ENCODE assay signal across 22 mouse cellular contexts in the genomic region with DNA sequence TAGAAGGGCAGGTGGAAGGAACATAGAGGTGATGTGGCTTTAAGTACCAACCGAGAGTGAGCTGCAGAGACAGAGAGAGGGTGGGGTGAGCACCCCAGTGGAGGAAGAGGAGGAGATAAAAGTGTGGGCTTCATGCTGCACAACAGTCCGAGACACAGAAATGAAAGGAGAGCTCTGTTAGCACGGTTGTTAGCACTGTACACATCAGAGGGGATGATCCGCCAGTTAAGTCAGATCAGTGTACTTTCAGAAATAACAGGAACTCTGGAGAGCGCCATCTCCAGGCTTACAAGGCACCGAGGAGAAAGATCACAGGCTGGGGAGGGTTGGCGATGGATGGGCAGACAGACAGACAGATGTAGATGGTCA. TPM values are rescaled to one million over a fixed set of nuclear protein-coding genes. Genes with fewer than 3 reads are reported as not detected.
DNase-seq lines count a peak whose midpoint lies in the region; ATAC-seq and TF ChIP-seq lines count a peak whose summit lies in the region.
"Had no signal": no experiment of that assay in that cellular context is flagged by ENCODE, and none has a peak within 500 bp of the region (broad histone marks: within the 10 kb centered on the region; RNA-seq: fewer than 3 reads in every experiment).

No protein-coding gene starts in this region.

- no peak for TF ChIP-seq CTCF in hindbrain, postnatal 0 days (IDR thresholded peaks at IDR 0.05; ENCODE audit: low read depth)
- TF ChIP-seq CTCF in stomach, postnatal 0 days (IDR thresholded peaks at IDR 0.05; ENCODE audit: low read depth), result no peak

- H3K4me1 ChIP-seq in neural tube, embryonic 12.5 days, result peaks cover 17% of the 10 kb centered on the region
- no peaks in the 10 kb centered on the region; the same call in 1 of the 2 replicates for H3K4me1 ChIP-seq in hindbrain, postnatal 0 days (ENCODE audit: insufficient read depth, low read length)
- no peaks in the 10 kb centered on the region for H3K4me1 ChIP-seq in stomach, postnatal 0 days (replicated peaks; ENCODE audit: control insufficient read depth, insufficient read depth)
- H3K4me1 ChIP-seq: forebrain, embryonic 13.5 days had no signal

- H3K36me3 ChIP-seq in neural tube, embryonic 12.5 days, result no peaks in the 10 kb centered on the region
- H3K36me3 ChIP-seq in hindbrain, postnatal 0 days (ENCODE audit: insufficient read depth, low read length), result no peaks in the 10 kb centered on the region
- H3K36me3 ChIP-seq in stomach, postnatal 0 days (ENCODE audit: control insufficient read depth, insufficient read depth, low read length), result no peaks in the 10 kb centered on the region

- no peak overlapping the region for H3K9ac ChIP-seq in neural tube, embryonic 12.5 days
- H3K9ac ChIP-seq in hindbrain, postnatal 0 days (replicated peaks; ENCODE audit: low read length), result no peak overlapping the region
- no peak overlapping the region for H3K9ac ChIP-seq in stomach, postnatal 0 days (ENCODE audit: low read length)
- H3K9ac ChIP-seq: forebrain, embryonic 13.5 days; liver, postnatal 0 days had no signal

- DNase-seq in heart, adult 11 months, result peak; percentile 68
- no peak for DNase-seq in heart, adult 9 months (ENCODE audit: low spot score in 2 of 2)
- no peak for DNase-seq in neural tube, embryonic 10.5 days (ENCODE audit: extremely low spot score, low spot score)
- no peak for DNase-seq in hindbrain, postnatal 0 days (ENCODE audit: low spot score)
- peak; percentile 6 for DNase-seq in stomach, postnatal 0 days (ENCODE audit: low spot score)
- DNase-seq in frontal cortex, postnatal 25 days (ENCODE audit: low spot score in 2 of 2), result no peak
- DNase-seq: adrenal gland, postnatal 10 days; cerebellum, adult 2 months; cerebellum, postnatal 36 days; gastrocnemius, postnatal 25 days; heart, adult 2 months; kidney, adult 8-10 months; kidney, postnatal 10 days; liver, postnatal 0 days; lung, postnatal 10 days; thymus, postnatal 14 days had no signal

- no peaks in the 10 kb centered on the region for H3K9me3 ChIP-seq in neural tube, embryonic 12.5 days
- H3K9me3 ChIP-seq in hindbrain, postnatal 0 days (ENCODE audit: low read length), result no peaks in the 10 kb centered on the region
- H3K9me3 ChIP-seq in stomach, postnatal 0 days (ENCODE audit: control insufficient read depth, low read length), result no peaks in the 10 kb centered on the region
- H3K9me3 ChIP-seq: forebrain, embryonic 13.5 days had no signal

- H3K4me3 ChIP-seq in neural tube, embryonic 12.5 days, result no peak overlapping the region
- no peak overlapping the region for H3K4me3 ChIP-seq in hindbrain, postnatal 0 days (ENCODE audit: low read length)
- no peak overlapping the region for H3K4me3 ChIP-seq in stomach, postnatal 0 days (ENCODE audit: low read depth, low read length)
- H3K4me3 ChIP-seq: forebrain, embryonic 13.5 days; heart, adult 2 months had no signal

- H3K27me3 ChIP-seq in neural tube, embryonic 12.5 days (replicated peaks), result no peaks in the 10 kb centered on the region
- H3K27me3 ChIP-seq in hindbrain, postnatal 0 days (ENCODE audit: insufficient read depth, low read length), result no peaks in the 10 kb centered on the region
- no peaks in the 10 kb centered on the region for H3K27me3 ChIP-seq in stomach, postnatal 0 days (ENCODE audit: control insufficient read depth, insufficient read depth, low read length)
- H3K27me3 ChIP-seq: forebrain, embryonic 13.5 days had no signal

- ATAC-seq in neural tube, embryonic 12.5 days (ENCODE audit: low FRiP score, low read depth), result peak; percentile 37; the same call in 1 of the 2 replicates
- ATAC-seq in hindbrain, postnatal 0 days, result peak; percentile 16; the same call in 1 of the 2 replicates
- ATAC-seq in stomach, postnatal 0 days (ENCODE audit: low FRiP score, low TSS enrichment), result no peak
- no peak for ATAC-seq in megakaryocyte, adult 5-6 weeks (ENCODE audit: poor library complexity, severe bottlenecking)
- ATAC-seq: forebrain, embryonic 13.5 days; liver, postnatal 0 days had no signal

- WGBS in neural tube, embryonic 12.5 days, result 57% methylated on average over 7 of the region's 7 CpGs
- 44% methylated on average over 7 of the region's 7 CpGs for WGBS in hindbrain, postnatal 0 days
- WGBS in stomach, postnatal 0 days, result 58% methylated on average over 7 of the region's 7 CpGs

- H3K27ac ChIP-seq in neural tube, embryonic 12.5 days, result no peak overlapping the region
- H3K27ac ChIP-seq in hindbrain, postnatal 0 days, result no peak overlapping the region
- no peak overlapping the region for H3K27ac ChIP-seq in stomach, postnatal 0 days (replicated peaks)
- H3K27ac ChIP-seq: forebrain, embryonic 13.5 days; heart, adult 2 months had no signal

- H3K4me2 ChIP-seq in neural tube, embryonic 12.5 days (replicated peaks), result no peak overlapping the region; the same call in 1 of the 2 replicates
- no peak overlapping the region for H3K4me2 ChIP-seq in hindbrain, postnatal 0 days (ENCODE audit: low read depth, low read length)
- H3K4me2 ChIP-seq in stomach, postnatal 0 days (replicated peaks; ENCODE audit: low read depth), result no peak overlapping the region

- no peak for TF ChIP-seq EP300 in stomach, postnatal 0 days (optimal IDR thresholded peaks at IDR 0.05)

RNA-seq across cellular contexts. Expression of a gene that starts 9.8 kb away (rescaled TPM):
- 0.98 and 1.1 TPM in 2 replicates for polyA plus RNA-seq in neural tube, embryonic 12.5 days (2016; fragmentation: Nextera tagmentation; extraction: Ambion mirVana)
- total RNA-seq in hindbrain, postnatal 0 days (2014; rRNA removed), result 0.14 TPM in 1 of 2 replicates, not detected in the other
- polyA plus RNA-seq in hindbrain, postnatal 0 days (2015; fragmentation: Nextera tagmentation; extraction: Ambion mirVana), result 1.1 TPM in 2 replicates
- 1.9 and 2.2 TPM in 2 replicates for polyA plus RNA-seq in stomach, postnatal 0 days (2015; fragmentation: Nextera tagmentation; extraction: Ambion mirVana)
- total RNA-seq in megakaryocyte, adult 5-6 weeks (2015), result not detected in 2 replicates
- total RNA-seq in megakaryocyte, adult 5-6 weeks (2017), result not detected in 2 replicates
- total RNA-seq: liver, adult 2 months; megakaryocyte progenitor cell, adult 5-6 weeks; neutrophil, adult 5-6 weeks had no signal

RNA-seq across cellular contexts. Expression of a gene that starts 43.5 kb away (rescaled TPM):
- 0.15 and 0.32 TPM in 2 replicates for polyA plus RNA-seq in neural tube, embryonic 12.5 days (2016; fragmentation: Nextera tagmentation; extraction: Ambion mirVana)
- total RNA-seq in hindbrain, postnatal 0 days (2014; rRNA removed), result 3.8 and 6.0 TPM in 2 replicates
- polyA plus RNA-seq in hindbrain, postnatal 0 days (2015; fragmentation: Nextera tagmentation; extraction: Ambion mirVana), result 4.2 and 4.8 TPM in 2 replicates
- 2.8 TPM in 2 replicates for polyA plus RNA-seq in stomach, postnatal 0 days (2015; fragmentation: Nextera tagmentation; extraction: Ambion mirVana)
- total RNA-seq in megakaryocyte, adult 5-6 weeks (2015), result not detected in 2 replicates
- not detected in 2 replicates for total RNA-seq in megakaryocyte, adult 5-6 weeks (2017)
- total RNA-seq: megakaryocyte progenitor cell, adult 5-6 weeks had no signal

Comparison
In these comparisons a context has a peak if more than half of its experiments do, and no peak if none do; other contexts are left out.
1. DNase-seq: peak in heart, adult 11 months (single experiment) and stomach, postnatal 0 days (single experiment); none in heart, adult 9 months (0 of 2), neural tube, embryonic 10.5 days (single experiment), hindbrain, postnatal 0 days (single experiment) and frontal cortex, postnatal 25 days (0 of 2).
2. ATAC-seq: peak in neural tube, embryonic 12.5 days (single experiment) and hindbrain, postnatal 0 days (single experiment); none in stomach, postnatal 0 days (single experiment) and megakaryocyte, adult 5-6 weeks (single experiment).